Mouse (Mus musculus): ENCODE data around the gene Cd27. TPM values are rescaled to one million over a fixed set of nuclear protein-coding genes. Genes with fewer than 3 reads are reported as not detected.

Cd27 gene
- polyA plus RNA-seq, 1 experiment from 2014 or later: 1.7 TPM

Small RNA genes within 50 kb of the gene (microRNA-seq; reads per million reads assigned to microRNA genes)
- gene Mir3098 (1.1 reads per million), gene Mir8113 (not detected)

Other genes starting within 250 kb of the Cd27 start
- 10.0 TPM in 2 replicates for gene Pianp, start 240.3 kb downstream of the Cd27 start, polyA plus RNA-seq (2015; fragmentation: Nextera tagmentation; extraction: Ambion mirVana)
- 19.9 and 23.5 TPM in 2 replicates for gene Zfp384, start 227.9 kb downstream of the Cd27 start, polyA plus RNA-seq (2015; fragmentation: Nextera tagmentation; extraction: Ambion mirVana)
- gene Ing4, start 197.2 kb downstream of the Cd27 start, polyA plus RNA-seq (2015; fragmentation: Nextera tagmentation; extraction: Ambion mirVana): 164 and 187 TPM in 2 replicates
- gene Acrbp, start 187.3 kb downstream of the Cd27 start, polyA plus RNA-seq (2015; fragmentation: Nextera tagmentation; extraction: Ambion mirVana): 21.7 and 22.7 TPM in 2 replicates
- gene Lpar5, start 169.1 kb downstream of the Cd27 start, polyA plus RNA-seq (2015; fragmentation: Nextera tagmentation; extraction: Ambion mirVana): 0.59 and 0.97 TPM in 2 replicates
- gene Chd4, start 141.0 kb downstream of the Cd27 start, polyA plus RNA-seq (2015; fragmentation: Nextera tagmentation; extraction: Ambion mirVana): 83.3 and 91.2 TPM in 2 replicates
- gene Nop2, start 105.1 kb downstream of the Cd27 start, polyA plus RNA-seq (2015; fragmentation: Nextera tagmentation; extraction: Ambion mirVana): 62.5 and 69.3 TPM in 2 replicates
- 15.5 and 17.6 TPM in 2 replicates for gene Iffo1, start 91.8 kb downstream of the Cd27 start, polyA plus RNA-seq (2015; fragmentation: Nextera tagmentation; extraction: Ambion mirVana)
- gene Gapdh, start 70.5 kb downstream of the Cd27 start, polyA plus RNA-seq (2015; fragmentation: Nextera tagmentation; extraction: Ambion mirVana): 1,482 and 1,867 TPM in 2 replicates
- 150 and 163 TPM in 2 replicates for gene Ncapd2, start 45.3 kb downstream of the Cd27 start, polyA plus RNA-seq (2015; fragmentation: Nextera tagmentation; extraction: Ambion mirVana)
- 216 and 218 TPM in 2 replicates for gene Mrpl51, start 45.2 kb downstream of the Cd27 start, polyA plus RNA-seq (2015; fragmentation: Nextera tagmentation; extraction: Ambion mirVana)
- 4.3 and 4.4 TPM in 2 replicates for gene Vamp1, start 21.5 kb downstream of the Cd27 start, polyA plus RNA-seq (2015; fragmentation: Nextera tagmentation; extraction: Ambion mirVana)
- 2.8 and 3.5 TPM in 2 replicates for gene Tapbpl, start 5.2 kb downstream of the Cd27 start, polyA plus RNA-seq (2015; fragmentation: Nextera tagmentation; extraction: Ambion mirVana)
- gene Tuba3a, start 49.0 kb upstream of the Cd27 start, polyA plus RNA-seq (2015; fragmentation: Nextera tagmentation; extraction: Ambion mirVana): 0.17 and 0.22 TPM in 2 replicates
- gene Ltbr, start 76.9 kb upstream of the Cd27 start, polyA plus RNA-seq (2015; fragmentation: Nextera tagmentation; extraction: Ambion mirVana): 33.1 TPM in 2 replicates
- gene Scnn1a, start 83.6 kb upstream of the Cd27 start, polyA plus RNA-seq (2015; fragmentation: Nextera tagmentation; extraction: Ambion mirVana): 1.3 and 1.5 TPM in 2 replicates
- 62.3 and 67.9 TPM in 2 replicates for gene Tnfrsf1a, start 112.4 kb upstream of the Cd27 start, polyA plus RNA-seq (2015; fragmentation: Nextera tagmentation; extraction: Ambion mirVana)
- 1.1 and 1.3 TPM in 2 replicates for gene Plekhg6, start 143.8 kb upstream of the Cd27 start, polyA plus RNA-seq (2015; fragmentation: Nextera tagmentation; extraction: Ambion mirVana)

All from embryonic facial prominence, embryonic 13.5 days (tissue).